Mouse (Mus musculus) urinary bladder, adult 2 months (tissue): ENCODE measurements at regions not wholly inside any gene's neighbourhood (a gene's known extent, or its start where the extent isn't known, plus 50 kb on each side); places are given as distances from the start of the nearest gene placed in this dataset.
"Not testable (repeated sequence)": the region's sequence is repeated elsewhere in the genome, so short reads cannot be mapped to it uniquely, and the experiment has no call there.

ENCODE experiments used
- DNase-seq: peaks from one replicate; pipeline ENCODE4 v3.0.0; 2022; ENCODE audit warnings: low spot score

DNA sequence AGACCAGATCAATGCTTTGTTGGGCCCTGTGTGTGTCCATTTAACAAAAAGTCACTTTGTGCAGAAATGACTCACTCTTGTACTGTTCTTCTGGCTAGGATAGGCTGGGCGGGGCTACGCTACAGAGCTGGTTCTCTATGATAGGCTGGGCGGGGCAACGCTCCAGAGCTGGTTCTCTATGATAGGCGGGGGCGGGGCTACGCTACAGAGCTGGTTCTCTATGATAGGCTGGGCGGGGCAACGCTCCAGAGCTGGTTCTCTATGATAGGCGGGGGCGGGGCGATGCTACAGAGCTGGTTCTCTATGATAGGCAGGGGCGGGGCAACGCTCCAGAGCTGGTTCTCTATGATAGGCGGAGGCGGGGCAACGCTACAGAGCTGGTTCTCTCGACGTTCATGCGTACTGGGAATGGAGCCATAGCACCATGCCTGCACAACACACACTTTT lies 80.6 kb upstream of the Ipo5 start:
- DNase-seq = not testable (repeated sequence)

DNA sequence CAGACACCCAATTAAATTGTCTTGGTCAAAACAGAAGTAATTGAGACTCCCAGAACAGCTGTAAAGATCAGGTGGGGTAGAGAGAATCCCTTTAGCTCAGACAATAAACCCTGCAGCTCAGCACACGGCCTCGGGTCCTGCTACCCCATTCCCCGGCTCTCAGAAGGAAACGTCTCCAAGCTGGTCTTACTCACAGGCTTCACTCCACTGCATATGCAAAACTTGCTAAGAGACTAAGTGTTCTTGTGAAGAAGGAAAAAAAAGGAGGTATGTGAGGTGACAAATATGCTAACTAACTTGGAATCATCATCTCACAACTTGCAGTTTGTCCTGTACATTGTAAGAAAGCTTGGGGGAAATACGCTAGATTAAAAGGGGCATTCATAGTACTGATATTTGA lies 79.6 kb upstream of the Ipo5 start:
- no peak for DNase-seq

DNA sequence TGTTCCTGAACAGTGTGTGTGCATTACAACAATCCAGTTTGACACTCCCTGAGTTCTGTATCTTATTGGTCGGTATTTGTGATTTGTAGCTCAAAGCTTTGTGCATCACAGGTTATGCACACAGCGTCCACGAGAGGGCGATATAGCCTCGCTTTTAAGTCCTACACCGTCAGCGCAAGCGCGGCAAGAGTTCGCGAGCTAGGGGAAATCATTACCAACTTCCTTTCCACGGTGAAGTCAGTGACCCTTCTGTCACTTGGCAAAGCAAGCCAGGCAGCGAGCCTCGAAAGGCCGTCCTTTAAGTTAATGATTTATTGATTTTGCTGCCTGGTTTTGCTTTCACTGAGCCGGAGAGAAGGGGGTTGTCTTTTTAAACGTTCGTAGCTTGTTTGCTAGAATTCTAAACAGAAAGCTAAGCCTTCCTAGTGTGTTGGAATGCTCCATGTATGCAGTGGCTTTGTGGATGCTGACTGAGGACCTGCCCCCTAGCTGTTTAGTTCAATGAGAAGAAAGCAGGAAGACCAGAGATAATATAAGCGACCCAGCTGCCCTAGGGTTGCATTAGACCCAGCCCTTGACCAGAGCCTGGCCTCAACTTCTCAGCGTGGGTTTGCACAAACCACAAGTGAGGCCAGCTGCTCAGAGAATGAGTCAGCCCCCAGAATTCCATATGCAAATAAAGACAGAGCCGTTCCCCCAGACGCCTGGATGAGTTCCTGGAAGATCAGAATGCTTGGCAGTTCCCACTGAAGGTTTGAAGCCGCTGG lies 79.0 kb upstream of the Ipo5 start:
- peak; percentile 77 for DNase-seq

DNA sequence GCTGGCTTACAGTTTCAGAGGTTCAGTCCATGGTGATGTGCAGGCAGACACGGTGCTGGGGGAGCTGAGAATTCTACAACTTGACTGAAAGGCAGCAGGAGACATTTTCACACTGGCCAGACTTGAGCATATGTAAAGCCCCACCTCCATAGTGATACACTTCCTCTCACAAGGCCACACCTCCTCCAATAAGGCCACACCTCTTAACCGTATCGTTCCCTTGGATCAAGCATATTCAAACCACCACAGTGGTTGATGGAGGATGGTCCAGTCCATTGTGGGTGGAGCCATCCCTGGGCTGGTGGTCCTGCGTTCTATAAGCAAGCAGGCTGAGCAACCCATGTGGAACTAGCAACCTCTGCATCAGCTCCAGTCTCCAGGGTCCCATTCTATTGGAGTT lies 76.2 kb upstream of the Ipo5 start:
- no peak for DNase-seq

DNA sequence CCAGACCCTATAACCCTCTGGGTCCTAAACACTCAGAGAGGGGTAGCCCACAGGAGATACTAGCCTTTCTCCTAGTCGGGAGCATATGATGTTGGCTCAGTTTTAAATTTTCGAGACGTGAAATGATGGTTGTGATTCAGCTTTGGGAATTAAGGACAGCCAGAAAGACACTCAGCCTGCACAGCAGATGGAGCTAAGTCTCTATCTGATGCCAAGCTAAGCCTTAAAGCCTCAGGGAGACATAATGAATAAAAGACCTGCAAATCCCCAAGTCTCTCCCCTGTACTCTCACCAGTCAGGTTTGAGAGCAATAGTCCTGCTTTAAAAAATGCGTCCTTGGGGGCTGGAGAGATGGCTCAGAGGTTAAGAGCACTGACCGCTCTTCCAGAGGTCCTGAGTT lies 75.3 kb upstream of the Ipo5 start:
- no peak for DNase-seq

DNA sequence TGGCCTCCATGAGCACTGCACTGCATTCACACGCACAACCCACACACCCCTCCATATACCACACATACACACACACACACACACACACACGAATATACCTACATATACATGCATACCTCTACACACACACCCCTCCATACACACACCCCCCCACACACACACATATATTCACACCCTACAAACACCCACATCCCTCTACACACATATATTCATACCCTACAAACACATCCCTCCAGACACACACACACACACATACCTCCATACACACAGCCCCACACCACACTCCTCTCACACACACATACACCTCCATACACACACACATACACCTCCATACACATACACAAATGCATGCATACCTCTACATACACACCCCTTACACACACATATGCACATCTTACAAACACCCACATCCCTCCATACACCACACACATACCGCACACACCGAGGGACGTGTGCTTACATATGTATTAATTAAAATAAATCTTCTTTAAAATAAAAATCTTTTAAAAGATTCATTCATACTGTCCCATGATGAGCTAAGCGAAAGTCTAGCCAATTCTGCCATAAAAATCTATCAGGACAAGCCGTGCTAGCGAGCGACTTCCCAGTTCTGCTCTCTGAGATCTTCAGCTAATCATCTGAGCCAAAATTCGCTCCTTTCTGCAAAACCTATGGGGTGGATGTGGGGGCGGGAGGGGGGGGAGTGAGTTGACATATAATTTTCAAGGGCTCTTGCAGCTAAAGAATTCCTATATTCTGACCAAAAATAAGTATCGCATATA lies 74.3 kb upstream of the Ipo5 start:
- no peak for DNase-seq

DNA sequence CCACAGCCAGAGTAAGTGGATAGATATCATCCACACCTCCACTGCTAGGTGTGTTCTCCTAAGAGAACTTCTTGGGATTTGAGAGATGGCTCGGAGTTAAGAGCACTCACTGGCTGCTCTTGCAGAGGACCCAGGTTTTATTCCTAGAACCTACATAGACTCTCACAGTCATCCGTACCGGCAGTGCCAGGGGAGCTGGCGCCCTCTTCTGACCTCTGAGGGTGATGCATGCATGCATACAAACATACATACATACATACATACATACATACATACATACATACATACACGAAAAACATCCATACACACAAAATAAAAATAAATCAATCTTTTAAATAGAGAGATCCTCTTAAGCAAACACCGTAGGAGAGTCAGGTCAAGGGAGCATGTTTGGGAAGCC lies 70.1 kb upstream of the Ipo5 start:
- DNase-seq = no peak

DNA sequence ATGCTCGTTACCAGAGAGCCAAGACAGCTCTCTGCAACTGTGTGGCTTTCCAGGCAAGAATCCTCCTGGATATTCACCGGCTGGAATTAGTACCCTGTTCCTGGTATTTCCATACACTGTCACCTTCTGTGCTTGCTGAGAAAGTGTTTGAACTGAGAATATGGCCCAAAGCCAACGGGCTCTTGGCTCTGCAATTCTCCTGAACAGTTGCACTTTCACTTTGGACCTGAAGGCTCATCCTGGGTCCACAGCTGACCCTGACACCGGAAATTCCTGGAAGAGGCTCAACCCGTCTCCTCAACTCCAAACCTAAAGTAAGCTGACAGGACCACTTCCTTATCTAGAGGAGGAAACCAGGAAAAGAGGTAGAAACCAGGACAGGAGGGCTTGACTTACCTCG lies 69.7 kb upstream of the Ipo5 start:
- DNase-seq = no peak

DNA sequence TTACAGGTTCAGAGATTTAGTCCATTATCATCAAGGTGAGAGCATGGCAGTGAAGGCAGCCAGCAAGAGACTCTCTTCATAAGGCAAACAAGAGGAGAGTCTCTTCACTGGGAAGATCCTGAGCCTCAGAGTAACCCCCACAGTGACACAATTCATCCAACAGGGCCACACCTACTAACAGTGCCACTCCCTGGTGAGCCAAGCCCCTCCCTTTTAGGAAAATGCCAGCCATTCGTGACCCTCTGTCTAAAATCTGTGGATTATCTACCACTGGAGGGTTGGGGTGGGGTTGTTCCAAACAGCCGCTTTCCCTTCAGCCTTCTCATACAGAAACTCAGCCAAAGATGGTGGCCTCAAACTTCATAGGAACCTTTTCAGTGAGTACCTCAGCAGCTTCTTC lies 65.9 kb upstream of the Ipo5 start:
- no peak for DNase-seq

DNA sequence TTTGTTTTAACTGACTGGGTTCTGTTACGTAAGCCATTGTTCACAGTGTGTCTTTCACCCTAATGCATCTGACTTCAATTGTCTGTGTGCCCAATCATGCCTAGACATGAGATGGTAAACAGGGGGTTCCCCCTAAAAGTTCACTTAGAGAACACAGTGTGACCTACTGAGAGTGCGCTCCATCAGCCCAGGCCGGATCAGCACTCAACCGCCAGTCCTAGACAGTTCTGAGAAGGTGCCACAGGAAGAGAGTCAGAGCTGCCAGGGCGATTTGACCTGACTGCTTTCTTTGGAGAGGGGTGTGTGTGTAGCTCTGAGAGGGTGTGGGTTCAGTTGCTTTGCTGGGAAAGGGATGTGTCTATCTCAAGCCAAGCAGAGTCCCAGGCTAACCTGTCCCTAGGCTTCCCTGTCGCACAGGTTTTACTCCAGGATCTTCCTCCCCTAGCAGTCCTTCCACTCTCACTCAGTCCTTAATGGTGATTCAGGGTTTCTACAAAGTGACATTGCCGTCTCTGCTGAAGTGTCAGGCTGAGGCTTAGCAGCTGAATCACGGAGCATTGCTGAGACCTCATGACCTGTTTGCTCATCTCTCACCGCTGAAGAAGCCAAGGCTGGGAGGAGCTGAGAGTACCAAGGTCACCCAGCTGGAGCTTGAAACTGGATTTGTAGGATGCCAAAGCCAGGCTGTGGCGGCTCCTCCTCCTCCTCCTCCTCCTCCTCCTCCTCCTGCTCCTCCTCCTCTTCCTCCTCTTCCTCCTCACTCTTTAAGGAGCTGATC lies 64.8 kb upstream of the Ipo5 start:
- no peak for DNase-seq

DNA sequence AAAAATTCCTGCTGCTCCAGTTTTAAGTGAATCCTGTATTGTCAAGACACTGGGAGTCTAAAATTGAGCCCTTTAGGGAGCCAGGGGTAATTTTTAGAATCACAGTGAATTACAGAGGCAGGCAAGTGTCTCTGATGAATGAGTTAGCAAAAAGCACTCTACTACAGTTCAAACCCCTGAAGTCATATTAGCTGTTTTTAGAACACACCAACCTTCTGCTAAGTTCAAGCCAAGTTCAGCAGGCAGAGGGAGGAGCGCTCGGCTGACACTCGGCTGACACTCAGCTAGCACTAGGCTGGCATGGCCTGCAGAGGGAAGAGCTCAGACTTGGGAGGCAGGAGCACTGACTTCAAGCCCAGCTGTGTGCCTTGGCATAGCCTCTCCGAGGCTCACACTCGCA lies 64.0 kb upstream of the Ipo5 start:
- DNase-seq = no peak

DNA sequence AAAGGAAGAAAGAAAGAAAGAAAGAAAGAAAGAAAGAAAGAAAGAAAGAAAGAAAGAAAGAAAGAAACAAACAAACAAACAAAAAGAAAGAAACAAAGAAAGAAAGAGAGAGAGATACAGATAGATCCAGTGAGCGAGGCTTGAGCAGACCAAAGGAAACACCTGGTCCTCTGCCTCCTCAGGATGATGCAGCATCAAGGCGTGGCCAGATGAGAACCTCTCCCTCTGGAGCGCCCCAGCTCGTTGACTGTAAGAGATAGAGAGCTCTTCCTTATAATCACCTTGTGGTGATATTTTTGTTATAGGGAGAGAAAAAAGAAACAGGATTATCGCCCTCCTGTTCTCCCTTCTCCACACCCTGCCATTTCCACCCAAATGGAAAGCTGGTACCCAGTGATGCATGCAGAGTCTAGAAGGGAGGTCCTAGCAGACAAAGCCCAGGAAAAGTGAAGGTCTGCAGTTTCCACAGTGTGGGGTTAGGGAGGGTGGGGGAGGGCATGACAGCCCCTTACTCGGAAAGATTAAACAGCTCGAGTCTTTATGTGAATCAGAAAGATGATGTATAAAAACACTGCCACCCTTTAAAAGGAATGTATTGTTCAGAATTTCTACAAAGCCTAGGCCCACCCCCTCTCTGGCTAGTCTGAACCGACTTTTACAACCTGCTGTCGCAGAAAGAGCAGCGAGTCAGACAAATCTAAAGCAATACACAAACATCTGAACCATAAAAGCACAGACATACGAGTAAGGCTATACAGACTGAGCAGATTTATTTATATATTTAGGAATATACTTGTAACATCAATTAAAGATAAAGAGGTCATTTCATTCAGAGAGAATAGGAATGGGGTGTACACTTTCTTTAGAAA lies 62.7 kb upstream of the Ipo5 start:
- no peak for DNase-seq

DNA sequence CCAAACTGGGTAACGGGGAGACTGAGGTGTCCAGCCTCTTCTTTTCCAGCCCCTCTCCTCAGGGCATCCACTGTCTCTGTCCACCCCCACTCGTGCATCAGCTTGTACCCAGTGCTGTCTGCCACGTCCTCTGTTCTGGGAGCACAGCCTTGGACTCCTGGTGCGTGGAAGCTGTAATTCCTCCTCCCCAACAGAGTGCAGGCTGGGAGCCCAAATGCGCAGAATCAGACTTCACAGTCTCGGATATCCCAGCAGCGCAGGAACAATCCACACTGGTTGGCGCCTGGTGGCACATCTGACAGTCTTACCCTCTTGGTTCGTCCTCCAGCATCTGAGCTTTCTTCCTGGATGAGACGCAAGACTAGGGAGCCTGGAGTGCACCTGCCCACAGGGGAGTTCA lies 61.9 kb upstream of the Ipo5 start:
- no peak for DNase-seq

DNA sequence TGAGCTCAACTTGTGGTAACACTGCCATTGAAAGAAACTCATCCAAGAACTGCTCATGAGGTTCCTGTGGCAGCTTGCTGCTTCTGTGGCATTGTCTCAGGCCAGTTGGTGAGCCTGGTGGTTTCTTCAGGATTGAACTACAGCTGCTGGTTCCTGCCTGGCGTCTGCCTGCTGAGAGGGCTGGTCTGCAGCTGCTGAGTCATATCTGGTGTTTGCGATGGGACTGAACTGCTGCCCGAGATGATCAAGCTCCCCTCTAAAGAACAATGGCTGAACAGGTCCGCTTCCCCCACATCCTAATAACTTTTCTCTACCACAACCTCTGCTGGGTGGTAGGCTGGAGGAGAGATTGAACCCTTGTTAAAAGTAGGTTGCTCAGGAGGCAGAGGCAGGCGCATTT lies 57.4 kb upstream of the Ipo5 start:
- DNase-seq = no peak

DNA sequence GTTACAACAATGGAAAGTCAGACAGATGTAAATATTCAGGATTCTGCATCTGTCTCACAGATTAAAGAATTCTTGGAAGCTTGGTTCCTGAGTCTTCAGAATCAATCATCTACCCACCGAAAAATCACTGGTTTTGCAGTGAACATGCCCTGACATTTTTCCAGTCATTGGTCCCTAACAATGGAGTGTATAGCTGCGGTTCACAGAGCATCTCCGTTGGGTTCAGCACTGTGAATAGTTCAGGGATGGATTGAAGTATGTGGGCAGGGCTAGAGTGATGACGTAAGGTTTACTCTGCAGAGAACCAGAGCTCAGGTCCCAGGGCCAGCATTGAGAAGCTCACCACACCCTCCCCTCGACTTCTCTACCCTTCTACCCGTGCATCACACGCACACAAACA lies 56.5 kb upstream of the Ipo5 start:
- DNase-seq = no peak

DNA sequence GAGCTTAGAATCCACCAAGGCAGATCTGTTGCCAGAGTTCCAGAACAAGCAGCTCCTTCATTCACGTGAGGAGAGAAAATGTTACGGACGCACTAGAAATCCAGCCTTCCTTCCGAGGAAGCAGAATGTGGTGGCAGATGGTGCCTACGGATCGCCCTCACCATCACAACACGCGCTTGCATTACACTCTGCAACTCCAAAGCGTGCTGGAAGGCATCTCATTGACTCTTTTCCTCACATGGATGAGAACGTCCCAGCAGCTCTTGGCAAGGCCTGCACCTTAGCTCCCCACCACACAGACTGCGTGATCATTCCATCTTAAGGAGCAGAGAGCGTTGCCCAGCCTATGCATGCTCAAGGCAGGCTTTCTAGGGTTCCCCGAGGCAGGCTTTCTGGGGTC lies 55.8 kb upstream of the Ipo5 start:
- no peak for DNase-seq
